Mouse (Mus musculus) heart, adult 8-10 months (tissue): ENCODE results near the gene Qrich2. TPM values are rescaled to one million over a fixed set of nuclear protein-coding genes. Genes with fewer than 3 reads are reported as not detected.

Experiments used
- DNase-seq: peaks from one replicate; pipeline ENCODE4 v3.0.0; 2022; ENCODE audit warnings: low spot score
- total RNA-seq, 4 experiments: library from RNA; stranded (reverse); gene quantifications; 2 replicates each; pipeline ENCODE4 v1.2.4; 2022

Gene Qrich2
- total RNA-seq, 4 experiments from 2014 or later, result 0.03 TPM; not detected in 3

DNA sequence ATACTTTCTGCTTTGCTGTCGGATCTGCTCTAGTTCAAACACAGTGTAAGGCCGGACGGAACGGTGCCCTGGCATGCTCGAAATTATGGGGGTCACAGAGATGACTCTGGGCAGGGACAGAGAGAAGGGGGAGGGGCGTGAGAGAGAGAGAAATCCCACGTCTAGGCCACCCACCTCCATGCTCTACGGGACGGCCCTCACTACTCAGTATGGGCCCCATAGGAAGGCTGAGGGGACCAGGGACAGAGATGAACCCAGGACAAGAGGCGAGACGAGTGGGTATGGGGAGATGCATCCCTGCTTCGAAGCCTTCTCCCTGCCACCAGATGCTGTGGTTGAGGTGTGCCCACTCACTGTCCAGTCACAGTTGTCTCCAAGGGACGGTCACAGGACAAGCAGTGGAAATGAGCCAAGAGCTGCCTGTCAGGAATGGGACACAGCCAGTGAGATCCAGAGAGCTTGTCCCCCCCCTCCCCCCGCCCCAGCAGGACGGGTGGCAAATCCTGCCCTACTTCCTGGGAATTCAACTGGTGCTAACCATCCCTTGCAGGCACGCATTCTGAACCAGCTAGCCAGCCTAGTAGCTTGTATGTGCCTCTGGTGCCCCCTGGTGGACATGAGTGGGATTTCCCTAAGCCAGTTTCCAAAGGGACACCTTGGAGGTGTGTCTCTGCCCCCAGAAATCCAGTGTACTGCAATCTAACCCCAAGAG is 20.3 kb downstream of the Qrich2 start:
- peak; percentile 92 for DNase-seq

GRCm38 (mm10) chr11:116443935-116444334 is 22.1 kb downstream of the Qrich2 start:
- DNase-seq, result no peak

GRCm38 (mm10) chr11:116443311-116443710 is 22.7 kb downstream of the Qrich2 start:
- no peak for DNase-seq

GRCm38 (mm10) chr11:116442867-116443177 is 23.2 kb downstream of the Qrich2 start:
- no peak for DNase-seq

DNA sequence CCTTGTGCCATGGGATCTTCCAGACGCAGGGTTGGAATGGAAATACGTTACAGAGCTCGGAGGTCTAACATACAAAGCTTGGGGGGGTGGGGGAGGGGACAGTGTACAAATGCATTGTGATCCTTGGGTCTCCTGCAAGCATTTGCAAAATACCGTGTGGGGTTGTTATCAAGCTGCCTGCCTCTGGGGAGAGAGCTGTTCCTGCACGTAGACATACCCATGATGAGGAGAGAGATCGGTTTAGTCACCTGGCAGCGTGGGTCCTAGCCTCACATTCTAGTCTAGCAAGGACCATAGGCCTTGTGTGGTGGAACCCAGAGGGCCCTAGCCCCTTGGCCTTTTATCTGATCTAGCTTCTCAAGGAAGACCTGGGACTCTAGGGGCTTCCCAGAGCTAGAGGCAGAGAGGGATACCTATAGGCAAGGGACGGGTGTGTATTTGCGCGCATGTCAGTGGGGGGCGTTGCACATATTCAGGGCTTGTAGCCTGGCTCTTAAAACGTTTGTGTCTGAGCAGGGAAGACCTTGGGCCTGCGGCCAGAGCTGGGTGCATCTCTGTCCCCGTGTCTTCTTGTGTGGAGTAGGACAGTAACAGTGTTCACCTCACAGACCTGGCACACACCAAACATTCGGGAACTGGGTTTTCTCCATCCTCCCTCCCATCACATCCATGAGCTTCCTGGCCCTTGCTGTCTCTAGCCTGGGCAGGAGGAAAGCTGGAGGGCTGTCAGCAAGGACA is 23.7 kb downstream of the Qrich2 start:
- no peak for DNase-seq

DNA sequence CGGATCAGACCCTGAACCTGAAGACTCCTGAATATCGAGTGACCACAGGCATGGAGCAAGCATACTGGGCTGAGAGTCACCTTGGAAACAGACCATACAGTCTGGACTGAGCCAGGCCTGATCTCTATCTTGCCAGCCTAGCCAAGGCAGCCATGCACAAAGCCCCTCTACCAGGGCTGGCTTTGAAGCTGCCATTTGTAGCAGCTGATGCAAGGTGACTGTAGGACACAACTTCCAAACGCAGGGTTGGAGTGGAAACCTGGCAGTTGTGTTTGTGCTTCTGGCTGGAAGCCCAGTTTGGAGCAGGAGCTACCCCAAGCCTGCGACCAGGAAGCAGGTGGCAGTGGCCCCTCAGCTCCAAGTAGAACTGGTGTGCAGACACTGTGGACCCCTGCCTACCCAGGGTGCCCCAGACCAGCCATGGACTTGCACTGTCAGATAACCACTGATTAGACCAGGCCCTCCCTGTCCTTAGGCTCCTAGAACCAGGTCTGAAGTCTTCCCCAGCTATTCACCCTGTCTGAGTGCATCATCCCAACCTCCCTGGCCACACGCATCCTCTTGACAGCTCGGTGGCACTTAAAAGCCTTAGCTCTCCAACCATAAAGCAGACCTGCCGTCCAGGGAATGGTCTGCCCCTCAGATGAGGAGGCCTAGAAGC is 25.5 kb downstream of the Qrich2 start:
- no peak for DNase-seq

GRCm38 (mm10) chr11:116439269-116440240 is 26.5 kb downstream of the Qrich2 start:
- no peak for DNase-seq

DNA sequence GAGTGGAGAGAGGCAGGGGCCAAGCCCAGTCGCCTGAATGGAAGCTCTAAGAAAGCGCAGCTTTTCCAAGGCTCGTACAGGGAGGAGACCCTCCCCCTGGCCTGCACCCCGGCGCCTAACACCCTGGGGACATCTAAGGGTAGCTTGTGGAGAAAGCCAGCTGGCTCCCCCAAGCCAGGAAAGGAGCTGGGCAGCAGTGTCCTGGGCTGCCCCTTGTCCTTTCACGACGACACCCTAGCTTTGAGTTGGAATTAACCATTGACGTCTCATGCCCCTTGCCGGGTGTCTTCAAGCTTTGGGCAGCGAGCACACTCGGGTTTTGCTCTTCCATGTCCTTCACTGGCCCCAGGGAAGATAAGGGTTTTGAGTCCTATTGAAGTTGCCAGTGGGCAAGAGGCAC is 28.5 kb downstream of the Qrich2 start:
- DNase-seq, result no peak

- DNase-seq, result peak; percentile 68
Measured at GRCm38 (mm10) chr11:116436725-116437331, 29.2 kb downstream of the Qrich2 start.

DNA sequence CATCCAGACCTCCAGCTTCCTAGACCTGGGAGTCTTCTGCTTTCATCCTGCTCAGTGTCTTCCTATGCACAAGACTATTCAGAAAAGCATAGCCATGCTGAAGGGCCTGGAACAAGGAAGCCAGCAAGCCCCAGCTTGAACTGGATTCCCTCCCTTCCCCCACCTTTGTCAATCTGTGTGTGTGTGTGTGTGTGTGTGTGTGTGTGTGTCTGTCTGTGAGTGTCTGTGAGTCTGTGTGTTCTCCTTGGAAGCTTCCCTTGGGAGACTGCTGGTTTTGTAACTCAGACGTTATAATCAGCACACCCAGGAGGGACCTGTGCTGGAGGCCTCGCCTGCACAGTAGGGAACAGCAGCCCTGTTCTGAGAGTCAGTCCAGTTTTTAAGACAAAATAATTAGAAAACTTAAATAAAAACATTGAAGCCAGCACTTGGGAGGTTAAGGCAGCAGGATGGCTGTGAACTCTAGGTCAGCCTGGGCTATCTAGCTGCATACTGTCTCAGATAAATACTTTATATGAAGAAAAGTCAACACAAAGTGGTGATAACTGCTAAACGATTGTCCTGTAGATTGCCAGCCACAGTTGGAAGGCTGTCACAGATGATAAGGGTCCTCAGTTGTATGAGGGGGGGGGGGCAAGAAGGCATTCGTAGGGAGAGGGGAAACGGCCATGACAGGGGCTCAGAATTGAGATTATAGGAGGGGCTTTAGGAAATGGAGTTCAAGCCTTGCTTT is 29.9 kb downstream of the Qrich2 start:
- DNase-seq, result no peak

DNA sequence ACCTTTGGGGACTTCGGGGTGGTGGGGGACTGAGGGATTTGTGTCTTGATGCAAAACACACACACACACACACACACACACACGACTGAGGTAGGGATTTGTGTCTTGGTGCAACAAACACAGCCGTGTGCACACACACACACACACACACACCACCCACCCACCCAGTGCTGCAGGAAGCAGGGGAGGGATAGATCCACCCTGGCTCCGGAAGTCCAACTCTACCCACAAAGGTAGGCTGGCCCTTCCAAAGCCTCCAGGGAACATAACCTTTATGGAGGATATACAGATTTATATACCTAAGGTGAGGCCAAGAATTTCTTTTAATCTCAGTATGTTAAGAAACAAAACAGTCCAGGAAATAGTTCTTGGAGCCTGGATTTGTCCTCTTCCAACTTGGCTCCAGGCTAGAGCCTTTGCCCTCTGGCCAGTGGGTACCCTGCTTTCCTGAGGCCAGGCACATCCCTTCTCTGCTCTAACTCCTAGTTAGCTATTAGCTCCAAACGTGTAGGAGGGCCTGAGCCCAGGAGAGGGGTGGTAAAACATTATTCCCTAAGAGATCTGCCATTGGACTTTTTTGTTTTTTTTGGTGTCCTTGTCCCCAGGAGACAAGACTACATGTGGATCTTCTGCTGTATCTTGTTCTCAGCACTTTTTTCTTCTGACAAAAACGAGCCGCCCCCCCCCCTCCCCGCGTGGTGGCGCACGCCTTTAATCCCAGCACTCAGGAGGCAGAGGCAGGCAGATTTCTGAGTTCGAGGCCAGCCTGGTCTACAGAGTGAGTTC is 30.9 kb downstream of the Qrich2 start:
- no peak for DNase-seq

GRCm38 (mm10) chr11:116434287-116434966 is 31.6 kb downstream of the Qrich2 start:
- peak; percentile 67 for DNase-seq

DNA sequence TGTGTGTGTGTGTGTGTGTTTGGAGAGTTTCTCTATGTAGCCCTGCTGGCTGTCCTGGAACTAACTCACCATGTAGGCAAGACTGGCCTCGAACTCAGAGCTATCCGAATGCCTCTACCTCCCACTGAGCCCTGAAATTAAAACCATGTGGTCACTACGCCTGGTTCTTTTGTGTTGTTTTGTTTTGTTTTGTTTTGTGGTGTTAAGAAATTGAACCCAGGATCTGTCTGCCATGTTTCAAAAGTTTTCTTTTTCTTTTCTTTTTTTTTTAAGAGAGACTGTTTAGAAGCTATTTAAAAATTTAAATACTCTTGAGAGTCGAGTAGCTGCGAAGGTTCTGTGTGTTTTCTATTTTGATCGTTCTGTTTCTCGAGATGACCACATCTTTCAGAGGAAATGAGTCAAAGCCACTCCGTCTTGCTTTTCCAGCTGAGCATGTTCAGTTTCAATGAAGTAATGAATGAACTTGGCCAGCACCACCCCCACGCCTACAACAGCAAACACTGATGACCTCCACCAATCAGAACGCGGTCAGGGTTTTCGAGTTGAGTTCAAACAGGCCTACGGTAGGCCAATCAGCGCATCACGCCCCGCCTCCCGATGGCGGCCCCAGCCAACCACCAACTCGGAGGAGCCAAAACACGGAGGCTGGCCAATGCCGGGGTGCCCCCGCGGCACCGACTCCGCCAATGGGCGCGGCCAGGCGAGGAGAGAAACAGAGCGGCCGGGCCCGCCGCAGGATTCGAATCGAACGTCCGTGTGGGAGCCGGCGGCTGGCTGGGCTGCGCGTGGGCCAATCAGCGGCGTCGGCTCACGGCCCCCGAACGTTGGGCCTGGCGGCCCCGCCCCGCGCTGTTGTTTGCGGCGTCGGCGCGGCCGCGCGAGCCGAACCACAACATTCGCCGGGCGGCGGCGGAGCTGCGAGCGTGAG is 32.4 kb downstream of the Qrich2 start, which contains the start of gene Ubald2:
TSS of gene Ubald2 (plus strand) at position 739 of the 931 bp plus-strand sequence.
- peak; percentile 99 for DNase-seq

DNA sequence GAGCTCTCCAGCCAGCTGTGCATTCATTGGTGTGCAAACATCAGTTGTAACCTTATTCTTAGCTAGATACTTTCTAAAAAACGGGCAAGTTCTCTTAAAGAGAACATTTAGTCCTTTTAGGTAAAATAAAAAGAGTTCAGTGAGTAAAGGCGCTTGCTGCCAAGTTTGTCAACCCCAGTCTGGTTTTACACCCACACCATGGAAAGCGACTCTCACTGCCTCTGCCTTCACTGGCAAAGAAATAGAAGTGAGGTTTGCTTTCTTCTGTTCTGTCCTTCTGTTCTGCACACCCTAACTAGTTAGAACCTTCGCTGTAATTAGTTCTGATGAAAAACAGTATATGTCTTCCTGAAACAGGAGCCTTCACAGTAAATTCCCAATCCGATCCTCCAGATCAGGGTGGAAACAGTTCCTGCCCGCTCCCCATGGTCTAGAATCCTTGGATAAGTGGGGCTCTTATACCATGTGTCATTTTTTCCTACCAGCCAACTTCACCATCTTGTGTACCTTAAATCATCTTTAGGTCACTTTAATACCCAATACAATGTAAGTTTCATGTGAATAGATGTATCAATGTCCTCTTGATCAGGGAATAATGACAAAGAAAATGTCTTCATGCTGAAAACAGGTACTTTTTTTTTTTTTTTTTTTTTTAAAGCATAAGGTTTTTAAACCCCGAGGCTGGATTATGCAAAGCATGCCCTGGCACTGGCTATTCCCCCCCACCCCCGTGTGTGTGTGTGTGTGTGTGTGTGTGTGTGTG is 33.3 kb downstream of the Qrich2 start:
- no peak for DNase-seq

DNA sequence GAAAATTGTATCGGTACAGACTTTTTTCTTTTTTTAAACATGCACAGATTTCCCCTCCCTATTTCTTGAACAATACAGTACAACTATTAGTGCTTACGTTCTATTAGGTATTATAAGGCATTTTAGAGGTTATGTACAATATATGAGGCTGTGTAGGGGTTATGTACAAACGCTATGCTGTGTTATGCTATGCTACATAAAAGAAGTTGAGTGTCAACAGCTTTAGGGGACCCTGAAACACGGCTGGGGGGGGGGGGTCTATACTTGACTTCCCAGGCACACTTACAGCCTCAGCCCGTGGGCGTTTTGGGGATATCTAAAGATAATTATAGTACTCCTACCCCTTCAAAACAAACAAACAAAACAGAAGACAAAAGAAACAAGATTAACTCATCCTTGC is 33.9 kb downstream of the Qrich2 start:
- no peak for DNase-seq

- DNase-seq, result no peak
Measured at GRCm38 (mm10) chr11:116431428-116432077, 34.5 kb downstream of the Qrich2 start.
